Mouse (Mus musculus): Measurements from ENCODE around the gene Ccdc194.

Gene Ccdc194

DNA sequence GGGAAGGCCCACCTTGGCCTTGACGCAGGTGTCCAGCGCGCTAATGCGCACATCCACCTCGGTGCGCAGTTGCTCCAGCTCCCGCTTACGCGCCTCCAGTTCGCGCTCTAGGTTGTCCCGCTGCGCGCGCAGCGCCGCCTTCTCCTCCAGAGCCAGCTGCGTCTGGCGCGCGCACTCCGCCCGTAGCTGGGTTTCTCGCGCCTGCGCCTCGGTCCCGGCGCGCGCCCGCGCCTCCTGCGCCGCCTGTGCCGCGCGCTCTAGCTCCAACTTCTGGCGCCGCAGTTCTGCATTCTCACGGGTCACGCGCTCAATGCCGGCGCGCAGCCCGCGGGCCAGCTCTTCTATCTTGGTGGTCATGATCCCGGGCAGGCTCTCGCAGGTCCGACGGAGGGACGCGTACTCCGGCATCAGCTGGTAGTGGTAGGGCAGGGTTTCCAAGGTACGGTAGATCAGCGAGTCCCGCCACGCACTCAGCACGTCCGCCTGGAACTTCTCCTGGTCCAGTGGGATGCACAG lies 17.9 kb downstream of the Ccdc194 start:
- peak; percentile 87 to 92 for DNase-seq

DNA sequence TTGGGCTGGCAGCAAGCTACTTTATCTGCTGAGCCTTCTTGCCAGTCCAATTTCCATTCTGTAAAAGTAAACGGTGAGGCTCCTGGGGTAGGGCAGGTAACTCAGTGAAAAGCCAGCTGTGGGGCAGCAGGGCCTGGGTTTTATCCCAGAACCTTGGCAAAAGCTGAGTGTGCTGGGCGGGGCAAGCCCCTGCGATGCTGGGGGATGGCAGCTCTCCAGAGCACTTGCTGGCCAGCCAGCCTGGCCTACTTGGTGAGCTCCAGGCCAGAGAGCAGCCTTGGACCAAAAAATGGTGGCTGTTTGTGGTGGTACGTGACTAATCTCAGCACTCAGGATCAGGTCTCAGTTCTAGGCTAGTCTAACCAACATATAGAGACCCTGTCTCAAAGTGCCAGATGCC lies 19.5 kb downstream of the Ccdc194 start:
- no peak for DNase-seq

DNA sequence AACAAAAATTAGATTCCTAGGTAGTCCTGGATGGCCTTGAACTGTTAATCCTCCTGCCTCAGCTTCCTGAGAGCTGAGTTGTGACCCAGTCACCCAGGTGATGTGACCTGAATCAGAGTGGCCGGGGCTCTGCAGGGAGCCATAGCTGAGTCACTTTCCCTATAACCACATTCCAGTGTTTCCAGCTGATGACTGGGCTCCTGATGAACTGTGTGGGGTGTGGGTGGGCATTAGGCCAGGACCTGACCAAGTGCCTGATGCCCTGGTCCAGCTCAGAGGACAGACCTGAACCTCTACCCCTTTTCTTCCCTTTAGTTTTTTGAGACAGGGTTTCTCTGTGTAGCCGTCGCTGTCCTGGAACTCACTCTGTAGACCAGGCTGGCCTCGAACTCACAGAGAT lies 20.2 kb downstream of the Ccdc194 start:
- no peak for DNase-seq

DNA sequence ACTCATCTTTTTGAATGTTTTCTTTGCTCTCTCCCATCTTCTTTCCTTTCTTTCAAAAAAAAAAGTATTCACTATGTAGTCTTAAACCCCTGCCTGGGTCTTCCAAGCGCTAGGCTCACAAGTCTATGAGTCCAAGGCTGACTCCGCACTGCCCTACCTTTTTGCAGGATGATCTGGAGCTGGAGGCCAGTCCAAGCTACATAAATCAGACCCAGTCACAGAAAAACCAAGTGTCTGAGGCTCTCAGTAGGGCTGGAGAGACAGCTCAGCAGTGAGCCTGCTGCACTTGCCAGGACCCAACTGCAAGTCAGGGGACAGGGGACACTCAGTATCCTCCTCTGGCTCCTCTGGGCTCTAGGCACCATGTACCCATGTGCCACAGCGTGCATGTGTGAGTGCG lies 21.2 kb downstream of the Ccdc194 start:
- DNase-seq, result no peak

DNA sequence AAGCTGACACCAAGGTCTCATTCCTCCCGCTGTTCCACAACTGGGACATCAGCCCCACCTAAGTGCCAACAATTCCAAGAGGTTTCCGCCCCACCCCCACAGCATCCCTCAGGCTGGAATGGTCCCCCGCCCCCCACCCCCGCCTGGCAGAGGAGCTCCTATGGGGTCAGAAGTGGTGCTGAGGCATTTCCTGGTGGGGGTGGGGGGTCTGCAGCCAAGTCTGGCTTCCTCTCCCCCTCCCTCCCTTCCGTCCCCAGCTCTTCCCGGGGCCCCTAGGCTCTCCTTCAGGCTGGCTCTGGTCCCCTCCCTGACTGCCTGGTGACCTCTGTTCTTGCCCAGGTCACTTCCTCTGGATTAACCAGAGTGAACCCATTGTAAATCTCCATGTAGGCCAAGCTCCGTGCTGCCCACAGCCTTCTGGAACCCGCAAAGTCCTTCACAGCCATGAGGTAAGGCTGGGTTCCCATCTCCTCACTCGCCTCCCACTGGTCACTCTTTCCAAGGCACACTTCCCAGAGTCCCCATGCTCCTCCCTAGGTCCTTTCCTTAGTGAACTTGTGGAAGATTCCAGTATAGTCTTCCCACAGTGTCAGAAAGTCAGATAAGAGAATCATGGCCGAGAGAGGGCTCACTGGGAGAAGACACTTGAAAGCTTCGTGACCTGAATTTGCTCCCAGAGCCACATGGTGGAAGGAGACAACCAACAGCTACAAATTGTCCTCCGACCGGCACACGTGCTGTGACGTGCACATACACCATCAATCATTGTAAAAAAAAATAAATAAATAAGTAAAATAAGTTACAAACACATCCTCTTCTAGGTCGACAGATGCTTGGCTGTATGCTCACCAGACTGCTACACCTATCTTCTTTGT lies 26.5 kb downstream of the Ccdc194 start:
- peak; percentile 72 to 80 for DNase-seq

DNA sequence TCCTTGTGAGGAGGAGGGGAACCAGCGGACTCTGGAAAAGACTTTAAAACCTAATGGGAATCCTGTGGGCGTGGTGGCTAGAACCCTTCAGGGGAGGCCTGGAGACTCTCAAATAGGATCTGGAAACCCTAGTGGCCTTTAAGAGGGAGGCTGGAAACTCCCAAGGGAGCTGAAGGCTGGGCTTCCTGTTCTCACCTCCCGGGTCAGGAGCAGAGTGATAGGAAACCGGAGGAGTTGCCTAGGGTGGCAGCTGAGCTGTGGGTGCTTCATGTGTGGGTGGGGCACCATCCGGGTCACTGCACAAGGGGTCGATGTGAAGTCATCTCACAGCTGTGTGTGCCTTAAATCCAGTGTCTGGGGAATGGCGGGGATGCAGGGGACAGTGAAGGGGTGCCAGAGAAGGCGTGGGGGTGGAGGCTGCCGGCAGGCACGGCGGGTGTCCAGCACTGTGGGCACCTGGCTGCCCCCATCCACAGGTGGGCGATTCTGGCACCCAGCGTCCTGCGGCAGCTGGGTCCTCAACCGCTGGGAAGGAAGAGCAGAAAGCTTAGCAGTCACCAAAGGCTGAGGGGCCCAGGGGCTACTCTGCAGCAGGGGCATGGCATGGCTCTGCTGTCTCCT lies 27.5 kb downstream of the Ccdc194 start:
- DNase-seq, result peak; percentile 58 to 75

DNA sequence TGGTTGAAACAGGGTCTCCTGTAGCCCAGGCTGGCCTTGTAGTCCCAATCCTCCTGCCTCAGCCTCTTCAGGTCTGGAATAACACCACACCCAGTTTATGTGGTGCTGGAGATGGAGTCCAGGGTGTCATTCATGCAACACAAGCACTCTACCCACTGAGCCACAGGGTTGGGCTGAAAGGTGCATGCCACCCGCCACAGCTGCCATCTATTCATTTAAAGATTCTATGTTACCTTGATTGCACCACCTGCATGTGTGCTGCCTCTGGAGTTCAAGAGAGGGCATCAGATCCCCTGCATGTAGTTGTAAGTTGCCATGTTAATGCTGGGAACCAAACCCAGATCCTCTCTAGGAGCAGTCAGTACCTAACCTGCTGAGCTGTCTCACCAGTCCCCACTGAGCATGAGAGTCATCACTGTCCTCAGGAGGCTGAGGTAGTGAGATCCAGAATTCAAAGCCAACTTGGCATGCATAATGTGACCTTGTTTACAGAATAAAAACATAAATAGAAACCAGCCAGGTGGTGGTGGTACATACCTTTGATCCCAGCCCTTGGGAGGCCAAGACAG lies 28.4 kb downstream of the Ccdc194 start:
- DNase-seq, result no peak

DNA sequence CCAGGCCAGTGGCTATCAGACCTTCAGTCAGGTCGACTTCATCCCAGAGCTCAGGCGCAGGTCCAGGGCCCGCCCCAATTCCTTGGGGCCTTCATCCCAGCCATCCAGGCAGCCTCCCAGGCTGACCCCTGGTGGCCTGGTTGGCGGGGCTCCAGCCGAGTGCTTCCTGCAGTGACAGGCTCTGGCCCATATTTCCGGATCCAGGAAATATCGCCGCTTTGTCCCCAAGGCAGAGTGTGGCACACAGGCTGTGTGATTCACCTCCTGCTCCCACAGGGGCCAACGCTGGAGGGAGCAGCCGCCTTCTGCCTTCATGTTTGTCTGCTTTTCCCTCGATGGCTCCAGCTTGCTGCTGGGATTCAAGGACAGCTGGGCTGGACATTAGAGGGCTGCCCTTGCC lies 29.0 kb downstream of the Ccdc194 start:
- DNase-seq, result peak; percentile 96

DNA sequence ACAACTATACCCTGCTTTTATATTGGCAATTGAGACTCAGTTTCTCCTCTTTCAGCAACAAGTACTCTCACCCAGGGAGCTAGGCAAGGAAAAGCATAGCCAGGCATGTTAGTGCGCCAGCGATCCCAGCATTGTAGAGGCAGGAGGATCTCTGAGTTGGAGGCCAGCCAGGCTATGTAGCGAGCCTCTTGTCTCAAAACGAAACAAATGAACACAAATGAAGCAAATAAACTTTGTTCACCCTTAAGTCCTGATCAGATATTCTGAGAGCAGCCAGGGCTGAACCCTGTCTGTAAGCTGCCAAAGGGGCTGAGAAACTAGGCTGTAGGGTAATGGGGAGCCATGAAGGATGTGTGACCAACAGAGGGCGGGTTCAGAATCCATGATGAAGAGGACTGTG lies 29.7 kb downstream of the Ccdc194 start:
- peak in 1 of 2 experiments; percentile 51 for DNase-seq

DNA sequence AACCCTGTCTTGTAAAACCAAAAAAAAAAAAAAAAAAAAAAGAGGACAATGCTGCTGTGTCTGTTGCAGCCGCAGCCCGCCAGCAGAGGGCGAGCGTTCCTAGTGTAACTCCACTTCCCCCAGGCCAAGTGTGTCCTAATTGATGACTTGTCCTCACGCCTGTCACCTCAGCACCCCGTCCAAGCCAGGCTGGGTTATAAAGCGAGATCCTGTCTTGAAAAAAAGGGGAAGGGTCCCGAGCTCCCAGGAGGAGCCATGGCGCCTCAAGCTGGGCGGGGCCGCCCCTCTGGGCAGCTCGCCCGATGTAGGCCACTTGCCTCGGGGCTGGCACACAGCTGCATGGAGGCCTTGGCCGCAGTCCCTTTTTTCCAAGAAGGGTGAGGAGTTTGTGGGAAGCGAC lies 30.5 kb downstream of the Ccdc194 start:
- peak; percentile 92 to 94 for DNase-seq

DNA sequence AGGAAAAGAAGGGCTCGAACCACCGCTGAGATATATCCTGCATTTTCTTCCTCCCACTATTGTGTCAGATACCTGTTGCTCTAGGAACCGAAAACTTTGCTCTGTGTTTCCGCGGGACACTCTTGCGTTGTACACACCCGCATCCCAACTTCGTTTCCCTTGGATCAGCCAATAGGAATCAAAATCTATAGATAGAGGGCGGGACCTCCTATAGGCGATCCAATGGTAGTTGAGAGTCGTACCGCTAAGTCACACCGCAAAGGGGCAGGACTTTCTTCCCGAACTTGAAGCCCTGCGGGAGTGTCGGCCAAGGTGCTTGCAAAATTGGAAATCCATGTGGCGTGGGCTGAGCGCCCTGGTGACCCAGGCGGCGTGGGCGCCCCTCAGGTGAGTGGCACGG lies 37.1 kb downstream of the Ccdc194 start:
- peak; percentile 90 to 92 for DNase-seq

DNA sequence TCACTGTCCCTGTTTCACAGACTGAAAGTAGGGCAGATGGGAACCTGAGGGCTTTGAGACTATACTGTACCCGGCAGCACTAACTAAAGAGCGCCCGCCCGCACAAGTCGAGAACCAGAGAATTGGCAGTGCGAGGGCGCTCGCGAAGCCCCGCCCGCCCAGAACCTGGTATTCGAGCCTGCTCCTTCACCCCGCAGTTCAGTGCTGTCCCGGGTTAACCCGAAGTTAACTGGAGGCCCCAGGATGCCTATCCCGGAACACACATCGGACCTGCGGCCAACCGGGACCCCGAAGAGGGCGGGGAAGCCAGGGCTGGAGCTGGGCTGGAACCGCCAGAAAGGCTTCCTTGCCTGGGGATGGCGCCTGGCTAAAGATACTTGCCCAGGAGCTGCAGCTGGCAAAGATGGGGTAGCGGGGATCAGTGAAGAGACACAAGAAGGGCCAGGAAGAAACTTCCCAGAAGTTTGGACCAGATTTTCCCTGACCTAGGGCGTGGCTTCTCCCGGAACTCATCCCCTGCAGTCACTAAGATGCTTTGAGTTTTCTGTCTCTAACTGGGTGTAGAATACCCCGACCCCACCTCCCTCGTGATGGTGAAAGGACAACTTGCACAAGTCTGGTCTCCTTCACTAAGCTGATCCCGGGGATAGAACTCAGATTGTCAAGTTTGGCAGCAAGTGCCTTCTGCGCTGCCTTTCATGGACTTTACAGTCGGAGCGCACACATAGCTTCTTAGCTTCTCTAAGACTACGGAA lies 37.6 kb downstream of the Ccdc194 start, which contains the start of gene Gtpbp3:
Gene Gtpbp3, plus strand, starts transcription at position 413 of the 755 bp plus-strand sequence.
- peak; percentile 84 to 91 for DNase-seq

DNA sequence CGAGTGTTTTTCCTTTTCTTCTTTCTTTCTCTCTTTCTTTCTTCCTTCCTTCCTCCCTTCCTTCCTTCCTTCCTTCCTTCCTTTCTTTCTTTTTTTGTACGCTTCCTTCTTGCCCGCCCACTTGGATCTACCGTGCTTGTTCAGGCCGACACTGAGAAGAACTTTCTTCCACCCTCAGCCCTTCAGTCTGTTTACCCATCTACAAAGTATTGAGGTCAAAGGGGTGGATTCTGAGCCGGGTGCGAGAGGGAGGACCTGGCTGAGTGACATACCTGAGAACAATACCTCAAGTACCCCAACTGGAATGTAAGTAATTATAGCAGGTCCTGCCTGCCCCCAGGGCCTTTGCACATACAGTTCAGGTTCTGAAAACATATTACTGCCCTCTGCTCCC lies 39.4 kb downstream of the Ccdc194 start:
- no peak for DNase-seq

DNA sequence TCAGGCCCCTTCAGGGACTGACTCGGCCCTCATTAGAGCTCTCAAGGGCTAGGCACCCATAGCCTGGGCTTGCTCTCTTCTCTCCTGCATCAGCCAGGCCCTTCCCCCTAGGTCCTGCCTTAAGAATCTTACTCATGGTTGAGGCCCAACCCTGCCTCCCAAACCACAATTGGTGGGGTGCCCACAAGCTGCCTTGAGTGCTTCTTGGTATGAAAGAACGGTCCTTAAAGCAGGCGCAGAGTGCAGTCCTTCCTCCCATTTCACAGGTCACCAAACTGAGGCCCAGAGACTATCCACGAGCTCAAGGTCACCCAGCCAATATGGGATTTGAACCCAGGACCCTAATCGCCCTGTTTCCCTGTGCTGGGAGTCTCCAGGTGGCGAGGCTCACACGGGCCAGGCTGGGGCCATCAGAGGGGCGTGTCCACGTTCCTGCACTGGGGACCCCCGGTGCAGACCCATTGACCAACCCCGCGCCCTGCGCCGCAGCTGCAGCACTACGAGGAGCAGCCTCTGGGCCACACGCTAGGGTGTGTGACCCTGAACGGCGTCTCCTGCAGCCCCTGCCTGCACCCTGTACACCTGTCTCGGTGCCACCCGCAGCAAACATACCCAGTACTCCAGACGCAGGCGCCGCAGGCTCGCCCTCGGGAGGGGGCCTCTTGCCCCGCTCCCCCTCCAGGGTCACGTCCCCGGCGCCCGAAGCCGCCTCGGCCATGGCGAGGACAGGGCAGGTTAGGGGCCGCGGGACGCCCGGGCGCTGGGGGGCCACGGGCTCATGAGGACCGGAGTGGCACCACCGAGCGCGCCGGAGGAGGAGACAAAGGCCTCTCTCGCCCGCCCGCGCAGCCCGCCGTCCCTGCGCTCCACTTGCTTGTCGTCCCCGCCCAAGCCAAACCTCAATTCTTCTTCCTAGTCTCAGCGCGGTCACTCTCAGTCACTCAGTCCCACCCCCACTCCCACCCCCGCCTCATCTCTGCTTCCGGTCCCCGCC lies 40.1 kb downstream of the Ccdc194 start, which contains the start of gene Ano8:
Gene Ano8, minus strand, starts transcription at position 822 of the 994 bp plus-strand sequence.
- DNase-seq, result peak; percentile 88 to 93

DNA sequence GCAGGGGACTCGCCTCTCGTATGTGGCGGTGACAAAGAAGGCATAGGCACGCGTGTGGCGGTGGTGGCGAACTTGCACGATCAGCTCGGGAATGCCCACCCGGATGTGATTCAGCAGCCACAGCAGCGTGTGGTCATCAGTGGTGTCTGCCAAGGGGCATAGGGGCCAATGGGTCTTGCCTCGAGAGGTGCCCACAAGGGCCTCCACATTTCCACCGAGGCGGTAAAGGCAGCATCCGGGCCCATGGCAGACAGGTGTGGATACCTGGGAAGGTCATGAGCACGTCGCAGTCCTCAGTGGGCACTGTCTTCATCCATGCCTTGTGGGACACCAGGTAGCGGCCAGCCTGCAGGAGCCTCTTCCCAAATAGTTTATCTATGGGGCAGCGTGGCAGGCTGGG lies 40.8 kb downstream of the Ccdc194 start:
- DNase-seq, result no peak

DNA sequence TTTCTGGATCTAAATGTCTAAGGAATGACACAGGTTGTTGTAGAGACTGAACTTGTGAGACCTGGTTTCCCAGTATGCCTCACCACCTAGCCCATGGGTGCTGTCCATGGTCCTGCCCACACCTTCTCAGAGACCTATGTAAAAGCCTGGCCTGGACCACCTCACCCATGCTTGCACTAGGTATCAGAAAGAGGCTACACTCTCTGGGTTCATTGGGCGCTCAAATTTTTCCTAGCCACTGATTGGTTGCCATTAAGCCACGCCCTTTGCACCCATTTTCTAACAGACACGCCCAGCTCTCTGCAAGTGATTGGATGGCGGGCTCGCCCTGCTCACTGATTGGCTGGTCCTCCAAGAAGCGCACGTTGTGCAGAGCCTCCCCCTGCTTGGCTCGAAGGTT lies 41.6 kb downstream of the Ccdc194 start:
- peak; percentile 85 to 89 for DNase-seq

DNA sequence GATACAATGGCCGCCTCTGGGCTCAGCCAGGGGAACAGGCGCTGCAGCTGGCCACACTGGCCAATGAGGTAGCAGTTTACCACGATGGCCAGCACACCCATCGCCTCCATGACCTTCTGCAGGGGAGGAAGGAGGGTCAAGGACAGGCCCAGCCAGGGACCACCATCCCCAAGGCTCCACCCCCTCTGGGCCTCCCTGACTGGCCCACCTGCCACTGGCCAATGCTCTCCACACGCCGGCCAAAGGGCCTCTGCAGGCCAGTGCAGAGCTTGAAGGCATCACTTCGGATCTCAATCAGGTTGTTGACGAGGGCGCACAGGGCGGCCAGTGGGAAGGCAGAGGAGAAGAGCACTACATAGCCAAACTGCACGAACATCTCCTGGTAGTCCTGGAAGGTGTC lies 46.6 kb downstream of the Ccdc194 start:
- no peak for DNase-seq

DNA sequence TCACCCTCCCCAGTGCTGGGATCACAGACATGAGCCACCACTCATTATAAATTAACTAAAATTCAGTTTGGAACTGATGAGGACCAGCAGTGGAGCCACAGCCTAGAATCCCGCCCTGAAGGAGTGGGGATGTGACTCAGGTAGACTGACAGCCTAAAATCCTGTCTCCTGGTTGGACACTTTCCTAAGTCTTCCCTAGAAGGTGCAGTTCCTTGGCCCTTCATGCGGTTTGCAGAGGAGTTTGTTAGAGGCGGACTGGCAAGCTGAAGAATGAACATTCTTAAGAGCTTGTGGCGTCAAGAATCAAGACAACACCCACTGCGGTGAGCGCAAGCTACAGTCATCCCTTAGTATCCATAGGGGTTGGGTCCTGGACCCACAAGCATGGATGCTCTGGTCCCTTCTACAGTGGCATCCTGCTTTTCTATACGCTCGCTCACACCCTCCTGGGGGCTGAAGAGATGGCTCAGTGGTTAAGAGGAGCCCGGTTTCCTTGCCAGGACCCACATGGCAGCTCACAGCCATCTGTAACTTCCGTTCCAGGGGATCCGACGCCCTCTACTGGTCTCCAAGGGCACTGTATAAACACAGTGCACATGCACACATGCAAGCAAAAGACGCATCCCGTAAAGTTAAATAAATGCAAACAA lies 48.2 kb downstream of the Ccdc194 start:
- DNase-seq, result peak in 1 of 2 experiments; percentile 57

DNA sequence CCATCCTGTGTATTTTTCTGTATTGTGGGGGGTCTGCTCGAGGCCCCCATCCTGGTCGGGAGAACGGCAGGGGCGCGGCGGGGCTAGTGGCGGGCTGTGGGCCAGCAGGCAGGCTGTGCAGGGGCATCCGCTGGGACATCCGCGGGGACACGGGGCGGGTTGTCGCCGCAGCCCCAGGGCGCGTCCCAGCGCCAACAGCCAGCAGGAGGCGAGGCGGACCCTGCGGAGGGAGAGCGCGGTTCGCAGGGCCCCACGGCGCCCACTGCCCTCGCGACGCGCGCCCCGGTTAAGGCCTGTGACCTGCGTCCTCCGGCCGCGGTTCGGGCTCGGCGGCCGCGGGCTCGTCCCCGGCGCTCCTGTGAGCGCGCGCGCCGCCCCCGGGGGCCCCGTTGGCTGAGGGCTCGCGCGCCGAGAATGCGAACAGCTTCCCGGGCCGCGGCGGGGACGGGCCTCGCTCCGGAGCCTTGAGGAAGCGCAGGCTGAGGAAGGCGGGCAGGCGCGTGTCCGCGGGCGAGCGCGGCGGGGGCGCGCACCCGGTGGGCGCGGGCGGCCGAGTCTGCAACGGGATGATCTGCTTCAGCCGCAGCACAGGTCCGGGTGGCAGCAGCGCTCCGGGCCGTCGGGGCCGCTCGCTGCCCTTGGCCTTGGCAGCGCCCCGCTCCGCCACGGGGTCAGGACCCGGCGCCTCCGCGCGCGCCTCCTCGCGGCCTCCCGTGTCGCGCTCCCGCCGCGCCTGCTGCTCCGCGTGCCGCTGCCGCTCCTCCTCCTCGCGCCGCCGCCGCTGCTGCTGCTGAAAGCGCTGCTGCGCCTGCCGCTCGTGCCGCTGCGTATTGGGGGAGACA lies 49.2 kb downstream of the Ccdc194 start:
- peak; percentile 87 to 92 for DNase-seq

DNA sequence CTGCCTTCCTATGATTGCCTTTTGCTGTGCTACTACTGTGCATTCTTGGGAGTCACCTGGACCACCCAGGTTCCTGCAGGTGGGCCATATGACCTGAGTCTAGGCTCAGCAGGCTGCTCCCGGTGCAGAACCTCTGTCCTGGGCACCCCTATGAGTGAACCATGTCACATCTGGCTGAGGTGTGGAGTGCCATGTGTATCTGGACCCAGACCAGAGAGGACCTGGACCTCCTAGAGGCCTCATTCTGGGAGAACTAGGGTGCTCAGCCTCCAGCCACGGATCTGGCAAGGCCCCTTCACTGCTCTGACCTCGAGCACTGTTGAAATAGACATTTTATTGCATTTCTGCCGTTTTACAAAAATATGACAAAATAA lies 49.8 kb downstream of the Ccdc194 start:
- no peak for DNase-seq
